Mouse (Mus musculus) heart, adult 2 months (tissue): Measurements from ENCODE around the gene Zfyve1.

Experiments used
- CTCF ChIP-seq: fragments of 200-600 bp; IDR thresholded peaks from 2 replicates; pipeline ENCODE4 v1.8.1; 2022; ENCODE audit warnings: antibody characterized with exemption, mild to moderate bottlenecking, moderate library complexity
- EP300 ChIP-seq: fragments of 200-500 bp; IDR thresholded peaks from 2 replicates; pipeline ENCODE4 v1.6.1; 2011; ENCODE audit warnings: low read depth, low read length, control low read depth; ENCODE audit not compliant: insufficient read depth
- POLR2A ChIP-seq: fragments of 200-500 bp; IDR thresholded peaks from 2 replicates; pipeline ENCODE4 v1.6.1; 2011; ENCODE audit warnings: mild to moderate bottlenecking, low read depth, low read length, control low read depth; ENCODE audit not compliant: insufficient read depth

DNA sequence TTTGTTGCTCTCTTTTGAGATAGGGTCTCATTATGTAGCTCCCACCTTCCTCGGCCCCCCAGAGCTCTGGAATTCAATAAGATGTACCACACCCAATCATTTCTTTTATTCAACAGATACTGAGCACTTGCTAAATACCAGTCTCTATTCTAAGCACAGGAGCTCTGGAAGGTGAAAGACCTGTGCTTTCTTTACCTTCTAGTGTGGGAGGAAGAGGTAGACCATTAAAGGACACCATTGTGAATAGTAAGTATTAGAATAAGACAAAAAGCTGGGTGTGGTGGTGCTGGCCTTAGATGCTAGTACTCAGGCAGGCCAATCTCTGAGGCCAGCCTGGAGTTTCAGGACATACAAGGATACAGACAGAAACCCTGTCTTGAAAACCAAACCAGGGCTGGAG, 27.3 kb upstream of the Zfyve1 start:
- TF ChIP-seq POLR2A, result no peak
- no peak for TF ChIP-seq CTCF
- no peak for TF ChIP-seq EP300
